Mouse (Mus musculus) CH12.LX (cell line): ENCODE data around the gene Fntb. TPM values are rescaled to one million over a fixed set of nuclear protein-coding genes. Genes with fewer than 3 reads are reported as not detected.

ENCODE experiments used
- DNase-seq: peaks from one replicate; pipeline ENCODE4 v3.0.0-alpha.2; 2013; ENCODE audit errors: extremely low read depth
- H3K27ac ChIP-seq: 2 replicates; pipeline ENCODE4 v1.5.1; 2012; ENCODE audit warnings: low read depth, mild to moderate bottlenecking, control low read depth, moderate library complexity; ENCODE audit not compliant: insufficient read depth
- H3K27me3 ChIP-seq: replicated peaks from 2 replicates; pipeline ENCODE3; 2012; ENCODE audit warnings: inconsistent platforms
- H3K36me3 ChIP-seq, 2 experiments: replicated peaks in 1 of 2; 2 replicates each; pipeline versions ENCODE3 to v1.6.1; 2012; ENCODE audit warnings: inconsistent platforms in 1 of 2, low read length in 1 of 2, mild to moderate bottlenecking in 1 of 2, mixed read lengths in 1 of 2, moderate library complexity in 1 of 2; ENCODE audit not compliant: control insufficient read depth in 1 of 2, insufficient read depth in 1 of 2
- H3K4me1 ChIP-seq, 2 experiments: 2 replicates each; pipeline ENCODE4 v1.6.1; 2012; ENCODE audit warnings: inconsistent platforms in 1 of 2, moderate library complexity in 1 of 2; ENCODE audit not compliant: insufficient read depth in 2 of 2, control insufficient read depth in 1 of 2
- H3K4me2 ChIP-seq: 2 replicates; pipeline ENCODE4 v1.6.1; 2012; ENCODE audit warnings: low read depth, mild to moderate bottlenecking, control low read depth; ENCODE audit not compliant: poor library complexity, insufficient read depth, severe bottlenecking
- H3K4me3 ChIP-seq, 3 experiments: fragments of 150-350 bp in 1 of 3; sonication (generic) in 1 of 3; replicated peaks in 1 of 3; 2 replicates each; pipeline versions ENCODE3 to v1.5.1; 2011 to 2012; ENCODE audit warnings: low read depth in 2 of 3, low read length in 2 of 3, mild to moderate bottlenecking in 2 of 3, moderate library complexity in 2 of 3, control low read depth in 1 of 3, improper control_type of control experiment in 1 of 3, inconsistent platforms in 1 of 3, mixed read lengths in 1 of 3; ENCODE audit not compliant: poor library complexity in 1 of 3
- H3K79me2 ChIP-seq: replicated peaks from 2 replicates; pipeline ENCODE4 v1.6.1; 2012; ENCODE audit warnings: mild to moderate bottlenecking, moderate library complexity; ENCODE audit not compliant: control insufficient read depth, poor library complexity, insufficient read depth, severe bottlenecking; ENCODE audit errors: extremely low read depth
- H3K9ac ChIP-seq: 2 replicates; pipeline ENCODE4 v1.6.1; 2012; ENCODE audit warnings: low read depth, mild to moderate bottlenecking, control low read depth, moderate library complexity; ENCODE audit not compliant: insufficient read depth
- H3K9me3 ChIP-seq: replicated peaks from 2 replicates; pipeline ENCODE3; 2012; ENCODE audit warnings: low read length, inconsistent platforms, mixed read lengths
- BHLHE40 ChIP-seq: IDR thresholded peaks from 2 replicates; pipeline ENCODE4 v1.6.1; 2011; ENCODE audit warnings: mild to moderate bottlenecking, low read depth, low read length, improper control_type of control experiment
- CHD1 ChIP-seq: IDR thresholded peaks from 2 replicates; pipeline ENCODE4 v1.6.1; 2012; ENCODE audit warnings: low read depth, low read length, improper control_type of control experiment, inconsistent platforms
- CHD2 ChIP-seq: IDR thresholded peaks from 2 replicates; pipeline ENCODE4 v1.6.1; 2011; ENCODE audit warnings: low read length, improper control_type of control experiment
- CTCF ChIP-seq, 2 experiments: IDR thresholded peaks in 1 of 2; conservative IDR thresholded peaks in 1 of 2; 2 replicates each; pipeline ENCODE4 v1.5.1; 2011 to 2012; ENCODE audit warnings: low read depth in 2 of 2, low read length in 2 of 2, improper control_type of control experiment in 1 of 2, inconsistent platforms in 1 of 2, mild to moderate bottlenecking in 1 of 2, moderate library complexity in 1 of 2
- E2F4 ChIP-seq: IDR thresholded peaks from 2 replicates; pipeline ENCODE4 v1.6.1; 2011; ENCODE audit warnings: low read depth, low read length, improper control_type of control experiment; ENCODE audit not compliant: insufficient replicate concordance
- ELF1 ChIP-seq: IDR thresholded peaks from 2 replicates; pipeline ENCODE4 v1.6.1; 2014; ENCODE audit warnings: low read depth, mild to moderate bottlenecking, inconsistent platforms, low read length, improper control_type of control experiment
- EP300 ChIP-seq: IDR thresholded peaks from 2 replicates; pipeline ENCODE4 v1.6.1; 2011; ENCODE audit warnings: low read length, improper control_type of control experiment
- ETS1 ChIP-seq: conservative IDR thresholded peaks from 2 replicates; pipeline ENCODE4 v1.6.1; 2012; ENCODE audit warnings: low read depth, mild to moderate bottlenecking, inconsistent platforms, low read length, improper control_type of control experiment, moderate library complexity
- GABPA ChIP-seq: IDR thresholded peaks from 2 replicates; pipeline ENCODE4 v1.6.1; 2012; ENCODE audit warnings: low read depth, low read length, improper control_type of control experiment, inconsistent platforms; ENCODE audit not compliant: insufficient replicate concordance
- HCFC1 ChIP-seq: IDR thresholded peaks from 2 replicates; pipeline ENCODE4 v1.6.1; 2012; ENCODE audit warnings: low read depth, mild to moderate bottlenecking, inconsistent platforms, low read length, improper control_type of control experiment
- IRF4 ChIP-seq: IDR thresholded peaks from 2 replicates; pipeline ENCODE4 v1.6.1; 2014; ENCODE audit warnings: low read depth, mild to moderate bottlenecking, inconsistent platforms, low read length, improper control_type of control experiment
- JUN ChIP-seq: IDR thresholded peaks from 2 replicates; pipeline ENCODE4 v1.6.1; 2011; ENCODE audit warnings: low read depth, mild to moderate bottlenecking, low read length, improper control_type of control experiment, moderate library complexity; ENCODE audit not compliant: insufficient read depth
- JUND ChIP-seq: conservative IDR thresholded peaks from 2 replicates; pipeline ENCODE4 v1.6.1; 2011; ENCODE audit warnings: low read depth, low read length, improper control_type of control experiment
- KAT2A ChIP-seq: IDR thresholded peaks from 2 replicates; pipeline ENCODE4 v1.6.1; 2012; ENCODE audit warnings: low read length, improper control_type of control experiment, inconsistent platforms; ENCODE audit not compliant: insufficient replicate concordance
- MAFK ChIP-seq: IDR thresholded peaks from 2 replicates; pipeline ENCODE4 v1.6.1; 2011; ENCODE audit warnings: low read length, improper control_type of control experiment; ENCODE audit not compliant: insufficient replicate concordance
- MAX ChIP-seq: IDR thresholded peaks from 2 replicates; pipeline ENCODE4 v1.6.1; 2011; ENCODE audit warnings: low read length, improper control_type of control experiment
- MAZ ChIP-seq: IDR thresholded peaks from 2 replicates; pipeline ENCODE4 v1.6.1; 2012; ENCODE audit warnings: low read depth, mild to moderate bottlenecking, inconsistent platforms, low read length, improper control_type of control experiment, moderate library complexity
- MEF2A ChIP-seq: IDR thresholded peaks from 2 replicates; pipeline ENCODE4 v1.6.1; 2014; ENCODE audit warnings: low read depth, mild to moderate bottlenecking, inconsistent platforms, low read length, improper control_type of control experiment, borderline replicate concordance
- MXI1 ChIP-seq: IDR thresholded peaks from 2 replicates; pipeline ENCODE4 v1.6.1; 2011; ENCODE audit warnings: mild to moderate bottlenecking, low read depth, low read length, improper control_type of control experiment
- MYC ChIP-seq: IDR thresholded peaks from 2 replicates; pipeline ENCODE4 v1.6.1; 2011; ENCODE audit warnings: low read depth, mild to moderate bottlenecking, improper control_type of control experiment, low read length
- NELFE ChIP-seq: IDR thresholded peaks from 2 replicates; pipeline ENCODE4 v1.6.1; 2011; ENCODE audit warnings: low read depth, low read length, improper control_type of control experiment
- NRF1 ChIP-seq: IDR thresholded peaks from 2 replicates; pipeline ENCODE4 v1.6.1; 2014; ENCODE audit warnings: low read depth, mild to moderate bottlenecking, inconsistent platforms, low read length, improper control_type of control experiment, moderate library complexity
- PAX5 ChIP-seq: IDR thresholded peaks from 2 replicates; pipeline ENCODE4 v1.6.1; 2012; ENCODE audit warnings: low read length, inconsistent platforms, mixed read lengths
- POLR2A ChIP-seq: IDR thresholded peaks from 2 replicates; pipeline ENCODE4 v1.6.1; 2011; ENCODE audit warnings: low read depth, mild to moderate bottlenecking, improper control_type of control experiment, low read length
- POLR2AphosphoS2 ChIP-seq: IDR thresholded peaks from 2 replicates; pipeline ENCODE4 v1.6.1; 2011; ENCODE audit warnings: low read depth, low read length, improper control_type of control experiment
- RAD21 ChIP-seq: IDR thresholded peaks from 2 replicates; pipeline ENCODE4 v1.6.1; 2011; ENCODE audit warnings: low read depth, mild to moderate bottlenecking, low read length, improper control_type of control experiment, moderate library complexity
- RCOR1 ChIP-seq: conservative IDR thresholded peaks from 2 replicates; pipeline ENCODE4 v1.6.1; 2012; ENCODE audit warnings: low read depth, mild to moderate bottlenecking, inconsistent platforms, low read length, improper control_type of control experiment
- SIN3A ChIP-seq: IDR thresholded peaks from 2 replicates; pipeline ENCODE4 v1.6.1; 2012; ENCODE audit warnings: low read length, improper control_type of control experiment, inconsistent platforms
- SMC3 ChIP-seq: IDR thresholded peaks from 2 replicates; pipeline ENCODE4 v1.6.1; 2011; ENCODE audit warnings: low read depth, low read length, improper control_type of control experiment
- TBP ChIP-seq: conservative IDR thresholded peaks from 2 replicates; pipeline ENCODE4 v1.6.1; 2011; ENCODE audit warnings: low read depth, low read length, improper control_type of control experiment
- TCF12 ChIP-seq: IDR thresholded peaks from 2 replicates; pipeline ENCODE4 v1.6.1; 2014; ENCODE audit warnings: low read depth, mild to moderate bottlenecking, inconsistent platforms, low read length, improper control_type of control experiment
- UBTF ChIP-seq: IDR thresholded peaks from 2 replicates; pipeline ENCODE4 v1.6.1; 2012; ENCODE audit warnings: low read depth, mild to moderate bottlenecking, inconsistent platforms, low read length, improper control_type of control experiment, moderate library complexity
- USF1 ChIP-seq: IDR thresholded peaks from 2 replicates; pipeline ENCODE4 v1.6.1; 2014; ENCODE audit warnings: low read depth, mild to moderate bottlenecking, inconsistent platforms, low read length, improper control_type of control experiment
- USF2 ChIP-seq: conservative IDR thresholded peaks from 2 replicates; pipeline ENCODE4 v1.6.1; 2011; ENCODE audit warnings: low read depth, low read length, improper control_type of control experiment
- ZC3H11A ChIP-seq: IDR thresholded peaks from 2 replicates; pipeline ENCODE4 v1.6.1; 2012; ENCODE audit warnings: low read depth, mild to moderate bottlenecking, inconsistent platforms, low read length, improper control_type of control experiment
- ZKSCAN1 ChIP-seq: IDR thresholded peaks from 2 replicates; pipeline ENCODE4 v1.6.1; 2012; ENCODE audit warnings: low read depth, inconsistent platforms, low read length, improper control_type of control experiment, borderline replicate concordance
- ZMIZ1 ChIP-seq: IDR thresholded peaks from 2 replicates; pipeline ENCODE4 v1.6.1; 2012; ENCODE audit warnings: low read depth, mild to moderate bottlenecking, inconsistent platforms, low read length, improper control_type of control experiment
- ZNF384 ChIP-seq: IDR thresholded peaks from 2 replicates; pipeline ENCODE4 v1.6.1; 2012; ENCODE audit warnings: low read depth, low read length, improper control_type of control experiment, inconsistent platforms
- dilution Hi-C: fragments of 300-500 bp; cut with MboI; formaldehyde crosslinking; loops from 2 replicates; pipeline ENCODE4 v1.14.3; 2020; ENCODE audit warnings: low sequenced_read_pairs; ENCODE audit not compliant: extremely low pct_unique_long_range_greater_than_20kb, extremely low pct_ligation_motif_present
- in situ Hi-C: fragments of 300-500 bp; cut with MboI; formaldehyde crosslinking; loops from 3 replicates; pipeline ENCODE4 v1.14.3; 2019; ENCODE audit warnings: low sequenced_read_pairs, low pct_ligation_motif_present, low pct_unique_long_range_greater_than_20kb, mixed read lengths
- polyA plus RNA-seq: library from polyadenylated mRNA; unstranded; fragments of >175 nt; gene quantifications from 2 replicates; pipeline ENCODE4 v1.2.1, GENCODE M21; 2012; ENCODE audit warnings: low read depth; ENCODE audit not compliant: insufficient read length
- total RNA-seq, 2 experiments: library from RNA; depleted of rRNA; stranded (reverse); fragments of 300-350 nt in 1 of 2; fragments of >200 nt in 1 of 2; gene quantifications; 2 replicates each; pipeline ENCODE4 v1.2.3; 2012 to 2014

Fntb gene
- total and polyA plus RNA-seq, 3 experiments = 5.6 to 19.5 (median 9.2) TPM

- Histone ChIP-seq H3K4me2 (peak within 1 kb of the TSS; percentile 98), H3K9ac (peak within 1 kb of the TSS; percentile 83), H3K4me3 (peak within 1 kb of the TSS; percentile 74 to 85 (median 83)), H3K27ac (peak within 1 kb of the TSS; percentile 10; the same call in 1 of the 2 replicates), H3K36me3 (peaks cover 0 to 15% of the 10 kb centered on the region in 2 experiments), H3K4me1 (peaks cover 0 to 26% of the 10 kb centered on the region in 2 experiments; a peak in 2 of 4 replicates), H3K9me3 (no peaks in the 10 kb centered on the region), H3K79me2 (peaks cover 33% of the 10 kb centered on the region), H3K27me3 (no peaks in the 10 kb centered on the region)
- in situ Hi-C loops = no loop called here
- TF ChIP-seq RCOR1 (no peak), ELF1 (peak; percentile 86), ZNF384 (no peak), KAT2A (peak; percentile 99), IRF4 (peak; percentile 26; the same call in 1 of the 2 replicates), POLR2AphosphoS2 (no peak), CHD2 (peak; percentile 87), TCF12 (peak; percentile 26; the same call in 1 of the 2 replicates), SMC3 (no peak), PAX5 (no peak), BHLHE40 (peak; percentile 95), ZC3H11A (no peak), HCFC1 (peak; percentile 96), ZKSCAN1 (no peak), MEF2A (0 out of 2 replicates have a peak, but pooled peaks have one; percentile 36), NELFE (no peak), UBTF (no peak), MXI1 (peak; percentile 97), CHD1 (no peak), GABPA (peak; percentile 92; the same call in 1 of the 2 replicates), POLR2A (peak; percentile 82), MAFK (no peak), SIN3A (peak; percentile 62), ZMIZ1 (no peak; the same call in 1 of the 2 replicates), ETS1 (no peak), MAX (peak; percentile 94), NRF1 (peak; percentile 96), CTCF (conservative IDR thresholded peaks at IDR 0.05 in 1 of 2, IDR thresholded peaks at IDR 0.05 in 1 of 2; ENCODE audit: low read depth in 2 of 2, low read length in 2 of 2) (no peak), E2F4 (0 out of 2 replicates have a peak, but pooled peaks have one; percentile 32), RAD21 (no peak), JUND (no peak), USF2 (peak; percentile 87), TBP (no peak), USF1 (peak; percentile 93), EP300 (no peak), JUN (no peak), MYC (peak; percentile 94), MAZ (0 out of 2 replicates have a peak, but pooled peaks have one; percentile 35)
- dilution Hi-C loops = no loop called here
- peak; percentile 99 for DNase-seq
Measured at GRCm38 (mm10) chr12:76961932-76962891, 196.8 kb downstream of the Fntb start, which contains the start of gene Max. Max (minus strand) TSS chr12:76962201.
